Mouse (Mus musculus) layer of hippocampus, postnatal 25 days (tissue): ENCODE measurements around the gene Kmt2a. TPM values are rescaled to one million over a fixed set of nuclear protein-coding genes. Genes with fewer than 3 reads are reported as not detected.
"Not testable (repeated sequence)": the region's sequence is repeated elsewhere in the genome, so short reads cannot be mapped to it uniquely, and the experiment has no call there.

ENCODE experiments used
- DNase-seq, 2 experiments: peaks; one replicate each; pipeline ENCODE4 v3.0.0; 2022; ENCODE audit warnings: mixed read lengths in 2 of 2, low spot score in 1 of 2; ENCODE audit errors: extremely low spot score in 1 of 2
- total RNA-seq, 2 experiments: library from RNA; stranded (reverse); gene quantifications; 2 replicates each; pipeline ENCODE4 v1.2.3; 2021

The Kmt2a gene
- total RNA-seq, 2 experiments from 2014 or later: 46.7 to 64.4 TPM

GRCm38 (mm10) chr9:44826660-44827059 is 54.4 kb downstream of the Kmt2a start:
- DNase-seq: no peak

- no peak for DNase-seq
These were observed 60.9 kb downstream of the Kmt2a start for GRCm38 (mm10) chr9:44819920-44820827.

GRCm38 (mm10) chr9:44817522-44817921 is 63.6 kb downstream of the Kmt2a start:
- no peak for DNase-seq

GRCm38 (mm10) chr9:44814179-44814578 is 66.9 kb downstream of the Kmt2a start:
- no peak for DNase-seq

- no peak for DNase-seq
These were observed 70.8 kb downstream of the Kmt2a start for GRCm38 (mm10) chr9:44810316-44810715.

- no peak for DNase-seq
These were observed 73.3 kb downstream of the Kmt2a start for GRCm38 (mm10) chr9:44807778-44808177.

- no peak for DNase-seq
These were observed 74.0 kb downstream of the Kmt2a start for GRCm38 (mm10) chr9:44807141-44807540.

GRCm38 (mm10) chr9:44805536-44805935 is 75.6 kb downstream of the Kmt2a start:
- DNase-seq: no peak

- no peak for DNase-seq
These were observed 76.4 kb downstream of the Kmt2a start for GRCm38 (mm10) chr9:44804678-44805077.

- DNase-seq: no peak
These were observed 78.2 kb downstream of the Kmt2a start, which contains the start of gene Ttc36 for GRCm38 (mm10) chr9:44802808-44803450. Gene Ttc36, minus strand, starts transcription at chr9:44803072.

GRCm38 (mm10) chr9:44801669-44802068 is 79.4 kb downstream of the Kmt2a start:
- no peak for DNase-seq

- no peak for DNase-seq
These were observed 81.2 kb downstream of the Kmt2a start for GRCm38 (mm10) chr9:44799958-44800324.

GRCm38 (mm10) chr9:44799102-44799957 is 81.8 kb downstream of the Kmt2a start, which contains the start of gene Tmem25:
Gene Tmem25, minus strand, starts transcription at chr9:44799307.
- DNase-seq: peak; percentile 69 to 78

- DNase-seq: no peak
These were observed 82.8 kb downstream of the Kmt2a start for GRCm38 (mm10) chr9:44798298-44798697.

GRCm38 (mm10) chr9:44792842-44793241 is 88.3 kb downstream of the Kmt2a start:
- DNase-seq: no peak

GRCm38 (mm10) chr9:44772750-44773651 is 108.1 kb downstream of the Kmt2a start:
- DNase-seq: peak; percentile 77 to 91

GRCm38 (mm10) chr9:44772392-44772749 is 108.7 kb downstream of the Kmt2a start:
- DNase-seq: no peak

GRCm38 (mm10) chr9:44771376-44771775 is 109.7 kb downstream of the Kmt2a start:
- no peak for DNase-seq

- DNase-seq: not testable (repeated sequence)
These were observed 113.1 kb downstream of the Kmt2a start for GRCm38 (mm10) chr9:44768029-44768394.
